Mouse (Mus musculus) neutrophil, adult 65 days (primary cell): ENCODE results near the gene Olfr802. TPM values are rescaled to one million over a fixed set of nuclear protein-coding genes. Genes with fewer than 3 reads are reported as not detected.

ENCODE experiments used
- total RNA-seq: library from RNA; stranded (reverse); gene quantifications from 2 replicates; pipeline ENCODE4 v1.2.4, GENCODE M21; 2023

Olfr802 gene
- total RNA-seq = not detected in 2 replicates

DNA sequence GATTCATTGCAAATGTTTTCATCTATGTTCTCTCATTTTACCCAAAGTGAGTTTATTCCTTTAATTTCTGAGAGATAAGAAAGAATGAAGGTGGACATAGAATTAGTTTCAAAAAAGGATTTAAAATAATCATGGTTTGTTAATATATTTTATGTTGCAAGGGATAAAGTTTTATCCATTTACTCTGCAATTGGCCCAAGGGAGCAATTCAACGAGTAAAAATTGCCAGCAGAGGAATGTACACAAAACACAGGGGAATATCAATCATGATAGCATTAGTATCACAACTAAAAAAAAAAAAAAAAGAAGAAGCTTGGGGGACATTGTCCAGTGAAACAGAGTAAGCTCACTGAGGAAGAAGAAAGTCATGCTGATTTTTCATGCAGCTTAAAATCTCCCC lies at the start of gene Olfr802:
Gene Olfr802 (minus strand): TSS at position 101 of the 400 bp plus-strand sequence.

DNA sequence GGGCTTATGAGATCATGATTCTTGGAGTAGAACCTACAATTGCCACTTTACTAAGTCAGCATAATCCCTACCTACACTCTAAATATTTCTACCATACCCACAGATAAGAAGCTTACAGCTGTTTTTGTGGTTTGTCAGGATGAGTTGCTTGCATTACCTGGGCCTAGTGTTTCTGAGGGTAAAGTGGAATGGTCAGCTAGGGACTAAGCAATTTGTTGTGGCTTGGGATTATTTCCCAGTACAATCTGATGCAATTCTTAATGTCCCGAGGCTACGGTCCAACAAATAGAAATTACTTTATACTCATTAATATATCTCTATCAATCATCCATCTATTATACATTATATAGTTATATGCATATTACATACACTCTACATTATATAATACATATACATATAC lies 41.3 kb upstream of the Olfr802 start, which contains the start of gene Olfr805:
Gene Olfr805 (minus strand): TSS at position 101 of the 400 bp plus-strand sequence.

DNA sequence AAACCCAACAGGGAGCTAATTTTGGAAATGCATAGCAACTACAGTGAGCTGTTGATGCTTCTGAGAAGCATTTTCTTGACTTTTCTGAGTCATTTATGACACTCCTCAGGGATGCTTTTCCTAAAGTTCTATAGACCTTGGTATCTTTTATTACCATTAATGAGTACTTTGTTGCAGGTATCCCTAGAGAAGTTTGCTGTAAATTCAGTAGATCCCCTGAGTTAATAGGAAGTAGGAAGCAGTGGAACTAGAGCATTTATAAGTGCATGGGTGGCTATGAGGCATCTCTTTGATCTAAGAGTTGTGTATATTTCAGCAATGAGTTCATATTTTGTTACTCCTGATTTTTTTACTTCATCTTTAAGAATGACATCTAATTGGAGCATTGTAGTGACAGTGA lies 14.9 kb upstream of the Olfr802 start, which contains the start of gene Olfr804:
Gene Olfr804 (plus strand): TSS at position 301 of the 400 bp plus-strand sequence.

DNA sequence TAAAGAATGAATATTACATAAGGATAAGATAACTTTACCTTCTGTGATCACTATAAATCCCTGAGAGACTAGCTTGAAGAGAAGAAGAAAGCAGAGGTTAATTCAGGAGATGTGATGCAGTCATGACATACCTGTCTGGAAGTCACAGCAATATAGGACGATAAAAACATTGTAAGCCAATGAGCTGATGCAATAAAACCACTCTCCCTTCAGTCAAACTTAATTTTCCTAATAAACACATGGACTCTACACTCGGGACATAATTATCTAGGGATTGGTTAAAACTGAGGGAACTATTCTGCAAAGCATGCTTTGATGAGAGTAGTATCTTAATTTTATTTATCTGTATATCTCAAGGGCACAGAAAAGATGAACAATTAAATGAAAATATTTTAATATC lies 6.2 kb upstream of the Olfr802 start, which contains the start of gene Olfr803:
Gene Olfr803 (minus strand): TSS at position 101 of the 400 bp plus-strand sequence.

DNA sequence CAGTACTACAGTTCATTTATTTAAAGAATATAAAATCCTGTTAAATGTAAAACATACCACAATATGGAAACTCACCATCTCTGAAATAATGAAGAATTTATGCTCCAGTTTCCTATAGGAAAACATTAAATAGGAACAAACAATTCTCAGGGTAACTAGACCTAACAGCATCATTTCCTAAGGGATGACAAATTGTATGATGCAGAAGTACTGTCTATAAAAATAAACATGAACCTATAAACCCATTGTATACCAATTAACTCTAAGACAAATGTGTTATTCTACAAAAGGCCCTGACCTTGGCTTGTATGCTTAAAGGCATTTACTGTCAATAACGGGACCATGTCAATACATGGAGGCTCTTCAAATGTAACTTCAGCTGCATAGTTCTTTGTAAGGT lies 14.2 kb downstream of the Olfr802 start, which contains the start of gene Olfr801:
Gene Olfr801 (minus strand): TSS at position 101 of the 400 bp plus-strand sequence.

DNA sequence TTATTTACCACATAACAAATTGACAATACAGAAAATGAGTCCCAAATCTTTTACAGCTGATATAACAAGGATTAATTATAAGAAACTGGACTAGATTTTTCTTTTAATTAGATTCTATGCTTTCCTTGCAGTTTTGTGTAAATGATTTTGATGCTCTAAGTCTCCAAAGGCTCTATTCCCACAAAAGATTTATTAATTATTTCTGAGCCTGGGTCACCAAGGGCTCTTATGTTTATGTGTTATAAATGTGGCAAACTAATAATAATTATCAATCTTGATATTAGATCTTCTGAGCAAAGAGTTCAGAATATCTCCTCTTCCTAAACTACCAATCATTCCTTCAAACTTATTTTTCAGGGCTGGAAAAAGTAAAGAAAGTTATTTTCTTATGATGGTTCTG lies 30.6 kb downstream of the Olfr802 start, which contains the start of gene Olfr800:
Gene Olfr800 (plus strand): TSS at position 301 of the 400 bp plus-strand sequence.

DNA sequence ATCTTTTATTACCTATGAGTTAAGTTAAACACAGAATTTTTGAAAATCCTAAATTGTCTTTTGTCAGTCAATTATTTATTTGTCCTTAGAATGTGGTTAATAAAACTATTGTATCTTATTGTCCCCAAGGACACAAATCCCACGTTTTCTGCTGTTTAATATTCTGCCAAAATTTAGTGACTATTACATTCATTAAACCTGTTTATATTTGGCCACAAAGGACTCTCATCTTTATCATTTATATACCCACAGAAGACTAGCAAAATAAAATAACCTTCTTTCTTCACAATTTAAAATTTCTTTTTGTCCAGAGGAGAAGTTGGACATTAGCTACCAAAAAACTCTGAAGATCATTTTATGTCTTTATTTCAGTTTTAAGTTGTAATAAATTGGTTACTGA lies 50.8 kb downstream of the Olfr802 start, which contains the start of gene Olfr799:
Gene Olfr799 (plus strand): TSS at position 301 of the 400 bp plus-strand sequence.

DNA sequence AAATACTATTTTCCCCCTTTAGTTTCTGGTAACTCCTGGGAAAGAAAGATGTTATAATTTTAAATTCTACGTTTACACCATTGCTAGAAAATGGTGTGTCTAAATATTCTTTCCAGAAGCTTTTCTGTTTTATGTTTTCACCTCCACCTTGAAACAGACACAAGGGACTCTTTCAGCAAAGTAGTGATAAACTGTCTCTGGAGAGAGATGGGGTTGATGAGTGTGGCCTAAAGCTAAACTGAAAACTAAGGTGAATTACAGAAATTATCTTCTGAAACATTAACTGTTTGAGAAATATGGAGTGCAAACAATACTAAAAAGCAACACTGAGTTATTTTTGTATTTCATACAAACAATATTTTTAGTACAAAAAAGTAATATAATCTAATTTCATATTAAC lies 60.1 kb downstream of the Olfr802 start, which contains the start of gene Olfr798:
Gene Olfr798 (minus strand): TSS at position 101 of the 400 bp plus-strand sequence.

Other genes starting within 250 kb of the Olfr802 start
- not detected in 2 replicates for gene Olfr787, start 226.3 kb downstream of the Olfr802 start, total RNA-seq
- gene Olfr788, start 217.2 kb downstream of the Olfr802 start, total RNA-seq = not detected in 2 replicates
- gene Olfr789, start 203.4 kb downstream of the Olfr802 start, total RNA-seq = 0.09 TPM in 1 of 2 replicates, not detected in the other
- not detected in 2 replicates for gene Olfr790, start 189.7 kb downstream of the Olfr802 start, total RNA-seq
- gene Olfr791, start 166.4 kb downstream of the Olfr802 start, total RNA-seq = not detected in 2 replicates
- not detected in 2 replicates for gene Olfr792, start 149.0 kb downstream of the Olfr802 start, total RNA-seq
- not detected in 2 replicates for gene Olfr794, start 120.5 kb downstream of the Olfr802 start, total RNA-seq
- not detected in 2 replicates for gene Olfr796, start 75.6 kb downstream of the Olfr802 start, total RNA-seq
- gene Olfr798, start 60.2 kb downstream of the Olfr802 start, total RNA-seq = not detected in 2 replicates
- not detected in 2 replicates for gene Olfr799, start 50.7 kb downstream of the Olfr802 start, total RNA-seq
- not detected in 2 replicates for gene Olfr800, start 30.5 kb downstream of the Olfr802 start, total RNA-seq
- not detected in 2 replicates for gene Olfr801, start 14.3 kb downstream of the Olfr802 start, total RNA-seq
- not detected in 2 replicates for gene Olfr803, start 6.1 kb upstream of the Olfr802 start, total RNA-seq
- gene Olfr804, start 15.0 kb upstream of the Olfr802 start, total RNA-seq = not detected in 2 replicates
- gene Olfr805, start 41.2 kb upstream of the Olfr802 start, total RNA-seq = not detected in 2 replicates
- not detected in 2 replicates for gene Olfr806, start 53.8 kb upstream of the Olfr802 start, total RNA-seq
- not detected in 2 replicates for gene Olfr807, start 69.6 kb upstream of the Olfr802 start, total RNA-seq
- not detected in 2 replicates for gene Olfr808, start 77.3 kb upstream of the Olfr802 start, total RNA-seq
- not detected in 2 replicates for gene Olfr809, start 86.5 kb upstream of the Olfr802 start, total RNA-seq
- not detected in 2 replicates for gene Olfr810, start 106.7 kb upstream of the Olfr802 start, total RNA-seq
- not detected in 2 replicates for gene Olfr811, start 116.2 kb upstream of the Olfr802 start, total RNA-seq
- not detected in 2 replicates for gene Olfr812, start 157.9 kb upstream of the Olfr802 start, total RNA-seq
- gene Olfr813, start 167.2 kb upstream of the Olfr802 start, total RNA-seq = not detected in 2 replicates
- not detected in 2 replicates for gene Olfr814, start 191.7 kb upstream of the Olfr802 start, total RNA-seq
- gene Olfr815, start 217.7 kb upstream of the Olfr802 start, total RNA-seq = not detected in 2 replicates
- gene Olfr816, start 227.4 kb upstream of the Olfr802 start, total RNA-seq = not detected in 2 replicates